Mouse (Mus musculus) spleen, adult 2 months (tissue): ENCODE measurements around the gene Txnrd1.

ENCODE experiments used
- CTCF ChIP-seq: fragments of 200-500 bp; IDR thresholded peaks from 2 replicates; pipeline ENCODE4 v1.5.1; 2011; ENCODE audit warnings: mild to moderate bottlenecking, inconsistent platforms; ENCODE audit not compliant: insufficient read depth, insufficient read length, insufficient replicate concordance; ENCODE audit errors: extremely low read depth
- POLR2A ChIP-seq: fragments of 200-500 bp; IDR thresholded peaks from 2 replicates; pipeline ENCODE4 v1.6.1; 2011; ENCODE audit warnings: low read depth, low read length, inconsistent platforms

- TF ChIP-seq CTCF (peak; percentile 89), POLR2A (no peak)
These were observed 21.8 kb upstream of the Txnrd1 start for GRCm38 (mm10) chr10:82811855-82812431.
